Mouse (Mus musculus) urinary bladder, postnatal 25 days (tissue): ENCODE results near the gene Macrod2.

ENCODE experiments used
- DNase-seq: peaks from one replicate; pipeline ENCODE4 v3.0.0; 2022; ENCODE audit warnings: low spot score

Gene Macrod2

DNA sequence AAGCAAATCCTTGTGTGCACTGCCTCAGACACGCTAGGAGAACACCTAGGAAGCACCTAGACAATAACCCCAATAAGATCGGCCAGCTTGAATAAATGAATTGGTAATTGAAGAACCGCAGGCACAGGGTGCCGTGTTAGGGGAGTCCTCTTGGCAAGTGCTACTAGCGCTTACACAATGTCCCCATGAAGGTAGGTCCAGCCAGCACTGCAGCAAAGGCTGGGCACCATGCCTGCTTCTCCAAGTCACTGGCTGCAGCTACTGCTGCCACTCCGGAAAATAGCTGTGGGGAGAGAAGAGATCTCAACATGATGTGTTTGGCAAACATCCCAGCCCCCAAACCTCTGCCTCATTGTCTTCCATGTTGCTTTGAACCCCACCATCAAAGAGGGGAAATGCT lies 1603.8 kb downstream of the Macrod2 start:
- DNase-seq: no peak

DNA sequence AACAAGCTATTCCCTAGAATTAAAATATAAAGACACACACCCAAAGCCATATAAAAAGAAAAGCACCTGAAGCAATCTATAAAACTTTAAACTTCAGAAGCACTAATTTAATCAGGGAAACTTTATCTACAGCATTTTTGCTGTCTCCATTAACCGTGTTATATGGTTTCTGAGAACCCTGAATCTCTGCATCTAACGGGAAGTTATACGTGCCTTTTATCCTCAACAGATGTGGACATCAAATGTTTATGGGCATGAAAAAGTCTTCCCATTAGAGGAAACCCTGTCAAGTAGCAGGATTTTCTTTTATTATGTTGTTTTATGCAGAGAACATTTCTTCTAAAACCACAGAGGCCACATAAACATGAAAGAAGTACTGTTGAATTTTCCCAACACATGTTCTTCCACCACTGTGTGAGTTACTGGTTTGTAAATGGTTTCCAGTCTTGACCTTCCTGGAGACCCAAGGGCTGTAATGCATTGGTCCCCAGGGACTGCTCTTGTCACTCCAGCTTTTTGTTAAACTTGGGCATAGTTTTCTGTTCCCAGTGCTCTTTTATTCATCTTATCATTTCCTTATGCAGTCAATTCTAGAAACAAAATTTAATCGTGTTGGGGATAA lies 1629.5 kb downstream of the Macrod2 start:
- no peak for DNase-seq

DNA sequence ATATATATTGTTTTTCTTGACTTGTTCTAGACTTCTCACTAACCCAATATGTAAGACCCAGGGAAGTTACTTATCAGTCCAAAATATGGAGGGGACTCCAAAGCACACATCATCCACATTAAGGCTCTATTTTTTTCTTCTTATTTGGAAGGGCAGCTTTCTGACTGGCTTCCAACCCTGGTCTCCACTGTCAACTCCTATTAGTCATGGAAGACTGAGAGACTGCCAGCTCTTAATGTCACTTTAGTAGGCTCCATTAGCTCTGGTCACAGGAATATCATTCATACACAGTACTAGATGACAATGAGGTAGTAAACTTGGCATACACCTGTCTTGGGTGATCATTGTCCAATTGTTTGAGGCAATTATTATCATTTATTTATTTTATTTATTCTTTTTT lies 1631.6 kb downstream of the Macrod2 start:
- no peak for DNase-seq

DNA sequence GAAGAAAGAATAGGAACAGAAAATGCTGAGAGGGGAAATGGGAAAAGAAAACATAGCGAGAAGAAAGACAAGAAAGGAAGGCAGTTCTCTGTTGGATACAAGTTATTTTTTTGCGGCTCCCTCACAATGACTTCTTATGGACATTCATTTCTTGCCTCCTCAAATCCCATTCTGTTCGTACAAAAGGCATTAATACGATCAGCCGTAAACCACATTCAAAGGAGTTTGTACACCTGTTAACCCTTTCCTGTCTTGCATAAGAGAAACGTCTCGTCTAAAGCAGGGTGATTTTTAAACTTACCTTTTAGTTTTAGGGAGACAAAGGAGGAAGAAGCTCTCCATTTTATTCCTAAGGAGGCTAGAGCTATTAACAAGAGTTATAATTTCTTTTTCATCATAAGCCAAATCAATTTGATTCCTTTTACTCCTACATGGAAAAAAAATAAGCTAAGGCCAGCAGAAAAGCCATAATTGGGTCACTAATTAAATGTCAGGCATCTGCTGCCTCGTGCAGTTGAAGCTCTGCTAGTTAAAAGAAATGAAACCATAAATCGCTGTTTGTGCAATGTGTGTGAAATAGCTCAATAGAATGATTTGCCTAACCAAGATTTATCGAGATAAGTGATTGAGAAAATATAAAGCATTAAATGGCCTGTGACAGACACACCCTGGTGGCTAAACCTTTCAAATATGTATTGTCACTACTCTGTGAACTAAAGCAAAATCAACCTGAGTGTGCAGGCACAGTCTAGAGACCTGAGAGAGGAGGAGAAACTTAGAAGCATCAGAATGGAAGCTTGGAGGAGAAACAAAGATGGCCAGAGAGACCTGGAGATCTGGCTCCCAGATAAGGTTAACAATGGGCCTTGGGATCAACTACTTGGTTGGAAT lies 1635.9 kb downstream of the Macrod2 start:
- DNase-seq: no peak

DNA sequence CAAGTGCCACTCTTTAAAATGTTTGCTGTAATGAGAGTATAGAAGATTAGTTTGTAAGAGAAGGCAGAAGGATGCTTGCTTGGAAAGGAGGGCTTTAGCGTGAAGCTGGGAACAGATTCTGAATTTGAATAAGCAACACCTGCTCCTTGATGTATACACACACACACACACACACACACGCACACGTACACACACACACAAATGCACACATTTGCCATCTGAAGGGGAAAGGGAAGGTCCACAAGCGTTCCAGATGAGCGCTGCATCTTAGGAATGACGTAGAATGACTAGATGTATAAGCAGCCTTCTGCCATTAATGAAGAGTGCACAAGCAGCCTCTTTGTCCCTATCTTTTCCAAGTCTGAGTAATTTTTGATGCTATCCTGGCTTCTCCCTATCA lies 1660.5 kb downstream of the Macrod2 start:
- DNase-seq: no peak

DNA sequence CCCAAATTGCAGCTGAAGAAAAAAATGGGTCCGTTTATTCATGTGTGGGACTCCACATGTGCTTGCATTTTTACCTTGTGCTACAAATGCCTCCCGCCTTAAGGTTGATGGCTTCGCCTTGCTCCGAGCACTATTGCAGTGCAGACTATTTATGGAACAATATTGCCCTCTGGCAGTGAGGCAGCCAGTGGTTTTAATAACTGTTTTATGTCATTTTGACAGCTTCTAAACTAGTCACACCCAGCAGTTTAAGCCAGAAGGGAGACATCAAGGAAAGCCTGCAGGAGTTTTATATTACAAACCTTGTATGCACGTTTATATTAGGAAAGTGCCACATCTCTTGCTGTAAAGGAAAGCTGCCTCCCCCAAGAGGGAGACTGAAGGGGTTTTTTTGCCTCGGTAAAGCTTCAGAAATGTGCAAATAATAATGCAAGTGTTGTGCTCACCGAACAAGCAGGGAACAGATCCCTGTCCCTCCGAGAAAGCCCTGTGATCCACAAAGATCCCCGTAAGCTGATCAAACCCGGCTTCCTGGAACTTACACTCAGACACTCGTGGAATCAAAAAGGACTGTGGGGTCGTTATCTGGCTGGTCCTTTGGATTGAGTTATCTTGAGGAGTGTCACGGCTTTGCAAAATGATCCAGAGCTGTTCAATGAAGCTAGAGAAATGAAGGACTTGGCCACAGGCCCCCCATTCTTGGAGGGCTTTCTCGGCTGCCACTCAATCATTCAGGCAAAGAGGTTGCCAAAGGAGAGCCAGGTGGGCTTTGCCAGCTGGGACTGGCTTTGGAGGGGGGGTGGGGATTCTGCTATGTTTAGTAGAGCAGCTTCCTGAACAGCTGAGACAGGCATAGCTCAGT lies 1663.0 kb downstream of the Macrod2 start:
- DNase-seq: no peak

DNA sequence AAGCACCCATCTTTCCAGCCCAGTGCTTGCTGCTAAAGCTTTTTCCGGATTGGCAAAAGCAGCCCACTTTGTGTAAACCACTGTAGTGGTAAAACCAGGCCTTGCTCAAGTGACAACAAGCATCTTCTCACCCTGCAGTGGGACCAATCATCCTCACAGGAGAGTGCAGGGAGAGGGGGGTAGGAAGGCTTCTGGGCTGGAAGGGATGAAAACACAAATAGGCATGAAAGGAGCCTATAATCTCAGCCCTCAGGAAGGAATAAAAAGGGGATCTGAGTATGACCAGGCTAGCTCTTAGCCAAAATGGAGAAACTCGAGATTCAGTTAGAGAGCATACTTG lies 1663.6 kb downstream of the Macrod2 start:
- no peak for DNase-seq

DNA sequence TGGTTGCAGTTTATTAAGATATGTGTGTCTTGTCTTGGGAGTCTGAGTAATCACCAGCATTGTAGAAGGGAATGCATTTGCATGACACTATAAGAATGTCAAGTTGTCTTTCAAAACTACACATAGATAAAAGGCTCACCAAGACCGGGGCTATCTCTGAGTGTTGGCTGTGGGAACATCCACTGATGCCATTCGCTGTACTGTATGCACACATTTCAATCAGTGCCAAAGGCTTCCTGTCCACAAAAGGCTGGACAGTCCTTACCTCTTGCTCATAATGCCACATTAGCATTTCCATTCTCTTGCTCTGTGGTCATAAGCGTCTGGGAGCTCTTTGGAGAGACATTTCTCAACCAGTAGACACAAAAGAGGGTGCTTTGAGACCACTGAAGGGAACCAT lies 1713.8 kb downstream of the Macrod2 start:
- no peak for DNase-seq

DNA sequence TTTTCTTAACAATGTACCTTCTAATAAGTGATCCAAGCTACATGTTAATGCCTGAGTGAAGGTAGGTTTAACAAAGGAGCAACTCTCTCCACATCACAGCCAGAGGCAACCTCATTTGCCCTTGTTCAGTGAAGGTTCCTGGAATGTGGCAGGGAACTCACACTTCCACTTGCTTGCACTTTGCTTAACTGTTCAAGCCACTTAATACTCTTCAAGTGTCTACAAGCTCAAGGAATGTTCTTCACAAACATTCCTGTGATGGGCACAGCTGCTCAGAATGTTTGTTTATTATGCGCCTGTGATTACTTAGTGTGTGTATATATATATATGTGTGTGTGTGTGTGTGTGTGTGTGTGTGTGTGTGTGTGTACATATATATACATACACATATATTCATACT lies 1721.5 kb downstream of the Macrod2 start:
- no peak for DNase-seq

DNA sequence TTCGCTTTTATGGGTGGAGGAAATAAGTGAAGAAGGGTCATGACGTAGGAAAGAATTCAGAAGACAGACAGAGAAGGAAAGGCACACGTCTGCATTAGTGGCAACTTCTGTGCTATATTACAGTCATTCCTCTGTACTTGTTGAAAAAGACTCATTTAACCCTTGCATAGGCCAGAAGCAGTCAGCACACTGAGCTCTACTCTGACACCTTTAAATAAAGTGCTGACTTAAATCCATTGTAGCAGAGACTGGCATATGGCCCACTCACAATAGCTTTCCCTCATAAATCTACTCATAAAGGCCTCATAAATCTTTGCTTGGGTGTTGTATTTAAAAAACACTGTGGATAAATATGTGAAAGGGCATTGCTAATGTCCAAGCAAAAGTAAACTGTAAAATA lies 1733.0 kb downstream of the Macrod2 start:
- no peak for DNase-seq

DNA sequence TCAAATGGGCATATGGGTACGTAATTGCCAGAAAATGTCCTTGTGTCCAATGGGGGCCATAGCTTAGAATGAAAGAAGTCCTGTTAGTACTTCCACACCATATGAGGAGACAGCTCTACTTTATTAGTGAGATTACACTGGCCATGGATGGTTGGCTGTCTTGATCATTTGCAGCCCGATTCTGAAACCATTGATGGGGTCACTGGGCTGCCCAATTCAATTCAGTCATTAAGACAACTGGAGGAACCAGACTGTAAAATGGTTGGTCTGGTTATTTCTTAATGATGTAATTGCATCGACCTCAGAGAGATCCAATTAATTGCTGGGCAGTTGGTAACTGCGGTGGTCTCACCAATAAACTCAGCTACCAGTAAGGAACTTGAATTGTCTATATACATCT lies 1734.1 kb downstream of the Macrod2 start:
- DNase-seq: no peak

DNA sequence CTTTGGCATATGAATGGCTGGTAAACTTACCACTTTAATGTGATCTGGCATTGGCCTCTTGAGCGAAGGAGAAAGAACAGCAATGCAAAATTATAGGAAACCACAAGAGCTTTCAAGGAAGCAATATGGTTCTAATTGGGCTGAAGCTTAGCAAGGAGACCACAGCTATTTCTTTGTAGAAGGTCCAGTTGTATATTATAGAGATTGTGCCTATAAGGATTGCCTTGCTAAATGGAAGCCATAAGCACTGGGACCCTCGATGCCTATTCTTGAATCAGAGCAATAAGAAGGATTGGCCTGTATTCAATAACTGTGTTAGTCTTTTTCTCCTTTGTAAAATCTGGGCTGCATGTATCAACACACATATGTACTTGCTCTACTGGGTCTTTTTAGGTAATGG lies 1754.2 kb downstream of the Macrod2 start:
- no peak for DNase-seq

DNA sequence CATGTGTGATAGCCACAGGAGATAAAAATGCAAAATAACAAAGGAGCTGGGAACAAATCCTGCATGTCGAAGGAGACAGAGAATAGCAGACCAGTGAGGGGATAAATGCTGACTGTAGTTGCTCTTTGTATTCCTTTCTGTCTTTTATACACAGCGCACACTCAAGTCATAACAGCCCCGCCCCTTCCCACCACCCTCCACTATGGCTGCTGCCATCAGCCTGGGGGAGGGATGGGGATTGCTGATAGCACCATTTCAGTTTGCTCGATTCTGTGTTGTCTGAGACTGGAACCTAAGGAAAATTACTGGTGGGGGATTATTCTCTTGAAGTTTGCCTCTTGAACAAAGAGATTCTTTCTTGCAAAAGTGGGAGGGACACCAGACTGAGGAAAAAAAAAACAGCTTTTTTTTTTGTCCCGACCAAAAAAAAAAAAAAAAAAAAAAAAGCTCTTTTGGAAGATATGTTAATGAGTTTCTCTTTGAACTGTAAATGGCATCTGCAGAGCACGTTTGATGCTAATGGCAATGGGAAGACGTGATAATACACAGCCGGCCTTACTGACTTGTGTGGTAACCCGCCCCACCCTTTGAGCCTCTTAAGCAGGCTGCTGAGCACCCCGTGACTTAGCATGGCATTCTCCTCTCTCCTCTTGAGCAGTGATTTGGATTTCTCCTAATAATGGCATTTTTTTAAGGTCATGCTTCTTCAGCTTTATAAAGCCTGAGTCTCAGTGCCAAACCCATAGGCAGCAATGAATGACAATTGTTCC lies 1768.6 kb downstream of the Macrod2 start:
- DNase-seq: no peak

DNA sequence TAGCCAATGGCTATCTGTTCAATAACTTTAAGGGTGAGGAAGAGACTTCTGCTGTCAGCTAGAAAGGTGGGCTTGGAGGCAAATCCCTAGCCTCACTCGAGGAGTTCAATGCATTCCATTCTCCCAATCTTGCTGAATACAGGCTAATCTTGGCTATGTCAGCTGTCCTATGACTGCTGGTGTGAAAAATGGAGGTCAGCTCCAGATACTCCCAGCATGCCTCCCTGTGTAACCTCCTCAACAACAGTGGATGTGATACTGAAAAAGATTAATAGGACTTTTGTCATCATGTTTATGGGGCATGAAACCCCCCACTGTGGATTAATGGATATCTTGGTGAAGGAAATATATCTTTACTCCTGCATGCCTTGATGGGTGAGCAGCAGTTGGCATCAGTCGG lies 1774.5 kb downstream of the Macrod2 start:
- DNase-seq: no peak

DNA sequence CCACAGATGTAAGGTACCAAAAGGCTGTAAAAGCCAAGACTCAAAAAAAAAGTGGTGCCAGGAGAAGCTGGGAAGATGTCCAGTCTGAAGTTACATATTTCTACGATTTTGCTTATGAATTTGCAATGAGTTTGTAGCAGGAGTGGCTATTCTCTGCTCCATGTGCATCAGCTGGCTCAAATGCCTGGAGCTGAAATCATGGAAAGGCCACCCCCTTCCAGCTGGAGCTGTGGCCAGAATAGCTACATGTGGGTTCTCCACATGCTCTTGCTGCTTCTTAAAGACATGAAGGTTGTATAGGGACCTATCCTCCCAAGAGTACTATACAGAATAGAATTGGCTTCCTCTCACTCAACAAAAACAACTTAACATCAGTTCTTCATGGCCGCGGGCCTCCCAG lies 1777.6 kb downstream of the Macrod2 start:
- no peak for DNase-seq

DNA sequence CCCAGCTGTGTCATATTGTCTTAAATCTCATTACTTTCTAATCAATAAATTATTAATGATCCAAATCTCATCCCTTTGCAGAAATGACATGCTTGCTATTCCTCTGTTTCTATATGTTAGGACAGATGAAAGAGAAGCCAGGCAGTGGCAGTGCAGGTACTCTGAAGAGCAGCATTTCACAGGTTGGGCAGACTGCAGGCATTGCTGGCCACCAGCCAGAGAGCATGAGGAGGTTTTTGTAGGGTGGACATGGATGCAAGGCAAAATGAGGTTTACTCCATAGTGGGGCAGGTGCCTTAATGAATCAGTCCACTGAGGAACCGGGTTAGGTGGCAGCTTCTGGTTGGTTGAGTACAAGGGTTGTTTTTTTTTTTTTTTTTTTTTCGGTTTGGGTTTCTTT lies 1778.9 kb downstream of the Macrod2 start:
- DNase-seq: no peak

DNA sequence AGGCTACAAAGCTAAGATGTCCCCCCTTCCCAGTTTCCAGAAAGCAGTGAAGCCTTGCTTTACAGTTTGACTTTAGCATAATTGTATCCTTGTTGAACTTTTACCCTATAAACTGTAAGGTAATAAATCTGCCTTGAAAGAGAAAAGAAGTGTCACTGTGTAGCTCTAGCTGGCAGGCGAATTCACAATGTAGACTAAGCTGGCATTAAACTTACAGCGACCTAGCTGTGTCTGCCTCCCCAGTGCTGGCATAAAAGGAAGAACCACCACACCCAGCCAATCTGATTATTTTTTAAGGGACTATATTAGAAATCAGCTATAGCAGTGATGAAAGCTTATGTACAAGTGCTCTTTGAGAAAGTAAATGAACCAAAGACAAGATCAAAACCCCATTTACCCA lies 1791.8 kb downstream of the Macrod2 start:
- DNase-seq: no peak

DNA sequence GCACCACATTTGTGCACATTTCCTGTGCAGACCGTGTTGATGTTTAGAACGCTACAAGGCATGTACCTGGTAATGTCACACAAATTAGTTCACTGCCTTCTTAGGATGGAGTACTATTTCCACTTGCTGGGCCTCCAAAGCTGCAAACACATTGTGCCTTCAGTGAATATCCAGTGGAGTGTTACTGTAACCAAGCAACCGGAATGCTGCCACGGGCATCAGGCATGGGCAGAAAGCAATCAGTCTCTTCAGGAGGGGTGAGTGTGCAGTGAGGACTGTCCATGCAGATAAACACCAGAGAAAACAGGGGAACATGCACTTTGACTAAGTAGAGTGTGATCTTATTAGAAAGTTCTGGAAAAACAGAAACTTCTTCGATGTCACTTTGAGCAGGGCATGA lies 1792.3 kb downstream of the Macrod2 start:
- DNase-seq: no peak

DNA sequence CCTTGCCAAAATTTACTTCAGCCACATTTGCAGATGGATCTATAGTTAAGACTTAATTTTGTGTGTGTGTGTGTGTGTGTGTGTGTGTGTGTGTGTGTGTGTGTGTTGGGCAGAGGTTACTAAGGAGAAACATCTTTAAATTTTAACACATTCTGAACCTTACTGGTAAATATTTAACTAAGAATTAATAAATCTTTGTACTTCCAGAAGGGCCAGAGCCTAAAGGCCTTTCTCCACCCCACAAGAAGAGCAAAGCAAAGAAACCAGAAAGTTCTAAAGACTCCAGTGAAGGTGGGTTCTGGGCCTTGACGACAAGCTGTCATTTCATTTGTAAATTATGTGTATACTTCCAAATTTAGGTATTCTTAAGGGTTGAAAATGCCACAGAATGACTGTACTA lies 1822.3 kb downstream of the Macrod2 start:
- DNase-seq: no peak

DNA sequence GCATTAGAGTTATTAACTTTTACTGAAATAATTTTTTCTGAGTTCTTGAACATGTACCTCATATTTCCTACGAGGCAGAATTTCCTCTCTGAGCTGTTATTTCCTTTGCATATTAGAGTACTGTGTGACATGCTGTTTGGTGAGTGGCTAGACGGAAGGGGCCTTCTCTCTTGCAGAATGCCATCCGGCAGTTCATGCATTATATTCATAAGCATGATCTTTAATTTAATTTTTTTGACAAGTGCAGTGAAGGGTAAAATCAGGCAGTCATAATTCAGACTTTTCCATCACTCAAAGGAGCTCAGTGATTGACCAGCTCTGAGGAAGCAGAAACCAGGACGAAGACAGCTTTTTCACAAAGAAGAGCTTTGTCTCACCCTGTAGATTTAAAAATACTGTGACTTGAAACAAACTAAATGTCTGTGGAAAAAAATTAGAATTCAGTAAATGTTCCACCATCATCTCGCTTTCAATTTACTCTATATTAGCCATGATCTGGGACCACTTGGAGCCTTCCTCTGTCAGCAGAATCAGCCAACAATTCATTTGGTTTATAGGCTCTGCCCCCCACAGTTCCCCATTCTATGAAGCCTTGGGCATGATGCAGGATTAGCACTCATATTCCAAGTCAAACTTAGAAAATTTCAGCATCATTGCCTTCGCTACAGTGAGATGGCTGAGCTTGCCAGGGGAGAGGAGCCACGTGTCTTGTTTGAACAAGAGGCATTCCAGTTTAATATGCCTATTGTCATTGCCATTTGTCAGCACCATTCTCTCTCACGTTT lies 1827.2 kb downstream of the Macrod2 start:
- DNase-seq: no peak

DNA sequence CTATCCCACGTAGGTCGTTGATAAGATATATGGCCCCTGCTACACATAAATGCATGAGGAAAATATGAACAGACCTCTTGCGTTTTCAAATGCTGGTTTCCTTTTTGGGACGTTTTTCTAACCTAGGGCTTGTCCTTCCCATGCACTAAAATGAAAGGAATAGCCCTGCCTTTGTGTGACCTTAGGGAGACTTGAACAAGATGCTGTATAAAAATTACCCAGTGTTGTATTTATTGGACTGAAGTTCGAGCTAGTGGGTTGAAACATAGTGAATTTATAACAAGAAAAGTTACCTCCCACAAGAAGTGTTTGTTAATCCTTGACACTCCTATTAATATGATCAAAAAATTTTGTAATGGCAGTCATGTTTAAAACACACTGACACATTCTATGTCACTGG lies 1827.8 kb downstream of the Macrod2 start:
- DNase-seq: no peak
